Mouse (Mus musculus) C2C12 (cell line): ENCODE measurements at regions not wholly inside any gene's neighbourhood (a gene's known extent, or its start where the extent isn't known, plus 50 kb on each side); places are given as distances from the start of the nearest gene placed in this dataset.

Experiments used
- H3K27me3 ChIP-seq: one replicate; pipeline ENCODE4 v1.6.1; 2011; ENCODE audit not compliant: control insufficient read depth, insufficient read depth, insufficient read length
- H3K36me3 ChIP-seq: one replicate; pipeline ENCODE4 v1.6.1; 2011; ENCODE audit not compliant: control insufficient read depth, insufficient read depth
- H3K4me3 ChIP-seq: one replicate; pipeline ENCODE4 v1.5.1; 2011; ENCODE audit warnings: mild to moderate bottlenecking, control low read depth; ENCODE audit not compliant: poor library complexity, insufficient read depth, severe bottlenecking
- H3K79me2 ChIP-seq: one replicate; pipeline ENCODE4 v1.6.1; 2011; ENCODE audit not compliant: control insufficient read depth, insufficient read depth
- H3K79me3 ChIP-seq: one replicate; pipeline ENCODE4 v1.6.1; 2011; ENCODE audit warnings: low read depth, control low read depth
- H3ac ChIP-seq: one replicate; pipeline ENCODE3; 2011; ENCODE audit warnings: low read depth; ENCODE audit not compliant: control insufficient read depth, insufficient read length
- CEBPB ChIP-seq: IDR thresholded peaks from one replicate; pipeline ENCODE4 v1.6.1; 2011; ENCODE audit warnings: low read depth, mild to moderate bottlenecking, control low read depth, moderate library complexity
- CTCF ChIP-seq: IDR thresholded peaks from one replicate; pipeline ENCODE4 v1.5.1; 2011; ENCODE audit not compliant: control insufficient read depth, insufficient read depth, insufficient read length
- FOSL1 ChIP-seq: IDR thresholded peaks from one replicate; pipeline ENCODE4 v1.8.0; 2011; ENCODE audit warnings: mild to moderate bottlenecking, low read length; ENCODE audit not compliant: poor library complexity, insufficient read depth, severe bottlenecking
- MAX ChIP-seq: IDR thresholded peaks from one replicate; pipeline ENCODE4 v1.6.1; 2011; ENCODE audit warnings: mild to moderate bottlenecking, control low read depth
- MYOD1 ChIP-seq: IDR thresholded peaks from one replicate; pipeline ENCODE4 v1.6.1; 2011; ENCODE audit warnings: low read depth; ENCODE audit not compliant: control insufficient read depth, insufficient read length
- MYOG ChIP-seq: IDR thresholded peaks from one replicate; pipeline ENCODE4 v1.6.1; 2011; ENCODE audit not compliant: control insufficient read depth, insufficient read length; ENCODE audit errors: extremely low read depth
- USF1 ChIP-seq: IDR thresholded peaks from one replicate; pipeline ENCODE4 v1.6.1; 2011; ENCODE audit warnings: low read depth, mild to moderate bottlenecking, control low read depth, moderate library complexity

DNA sequence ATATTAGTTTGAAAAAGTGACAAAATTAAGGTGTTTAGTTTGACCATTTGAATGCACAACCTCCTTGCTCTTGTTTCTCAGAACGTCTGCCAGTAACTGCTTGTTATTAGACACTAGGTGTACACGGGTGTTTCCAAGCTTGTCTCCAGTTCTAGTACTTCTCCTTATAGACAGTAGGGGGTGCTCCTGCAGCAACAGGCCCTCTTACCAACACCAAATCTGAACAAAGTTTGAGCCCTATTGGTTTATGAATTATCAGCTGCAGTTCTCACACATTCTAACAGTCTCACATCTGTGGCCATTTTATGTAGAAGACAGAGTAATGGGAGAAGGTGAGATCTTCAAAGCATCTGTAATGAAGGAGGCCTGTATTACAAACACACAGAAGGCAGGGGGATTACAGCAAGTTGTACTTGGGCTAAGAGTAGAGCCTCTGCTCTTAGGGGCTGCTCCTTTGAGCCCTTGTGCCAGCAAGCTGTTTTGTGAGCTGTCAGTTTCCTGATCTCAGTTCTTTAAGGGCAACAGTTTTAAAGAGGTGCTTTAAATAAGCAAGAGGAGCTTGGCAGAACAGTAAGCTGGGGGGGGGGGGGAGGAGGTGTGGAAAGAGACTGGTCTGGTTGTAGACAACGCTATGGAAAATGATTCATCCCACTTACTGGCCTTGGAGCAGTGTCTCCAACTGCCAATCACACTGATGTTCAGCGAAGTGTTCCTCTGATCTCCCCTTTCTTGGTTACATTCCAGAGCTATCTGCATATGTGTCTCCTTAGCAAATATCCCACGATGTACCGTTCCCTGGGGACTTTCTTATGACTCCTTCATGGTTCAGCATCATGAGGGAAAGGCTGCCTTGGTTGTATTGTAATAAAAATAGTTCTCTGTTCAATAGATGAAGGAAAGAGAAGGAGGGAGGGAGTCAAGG is 71.3 kb upstream of the Cep162 start:
- no peak overlapping the region for H3K4me3 ChIP-seq
- no peaks in the 10 kb centered on the region for H3K27me3 ChIP-seq
- H3K79me3 ChIP-seq: no peaks in the 10 kb centered on the region
- no peaks in the 10 kb centered on the region for H3K36me3 ChIP-seq
- H3ac ChIP-seq: no peak overlapping the region
- no peaks in the 10 kb centered on the region for H3K79me2 ChIP-seq
- TF ChIP-seq CEBPB (no peak), CTCF (no peak), MYOG (no peak), FOSL1 (no peak), MAX (no peak), MYOD1 (no peak), USF1 (no peak)

DNA sequence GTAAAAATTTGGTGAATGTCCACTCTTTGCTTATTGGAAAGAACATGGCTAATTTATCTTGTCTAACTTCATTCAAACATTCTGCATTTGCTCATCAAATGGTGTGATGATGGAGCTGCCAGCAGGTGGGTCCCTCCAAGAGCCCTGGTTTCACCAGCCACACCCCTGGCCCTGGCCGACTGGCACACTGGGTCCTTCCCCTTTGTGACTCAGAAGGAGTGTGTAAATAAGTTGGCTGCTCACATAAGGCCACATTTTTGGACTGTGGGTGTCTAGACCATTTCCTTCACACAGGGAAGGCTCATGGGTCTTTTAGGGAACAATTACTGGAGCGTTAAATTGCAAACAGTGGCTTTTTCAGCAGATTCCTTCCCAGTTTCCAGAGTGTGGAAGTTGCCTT is 68.4 kb upstream of the Cep162 start:
- Histone ChIP-seq H3K79me2 (no peaks in the 10 kb centered on the region), H3K27me3 (no peaks in the 10 kb centered on the region), H3K4me3 (no peak overlapping the region), H3K79me3 (no peaks in the 10 kb centered on the region), H3K36me3 (no peaks in the 10 kb centered on the region), H3ac (no peak overlapping the region)
- TF ChIP-seq MYOD1 (no peak), FOSL1 (no peak), MYOG (no peak), USF1 (no peak), CEBPB (no peak), CTCF (no peak)

DNA sequence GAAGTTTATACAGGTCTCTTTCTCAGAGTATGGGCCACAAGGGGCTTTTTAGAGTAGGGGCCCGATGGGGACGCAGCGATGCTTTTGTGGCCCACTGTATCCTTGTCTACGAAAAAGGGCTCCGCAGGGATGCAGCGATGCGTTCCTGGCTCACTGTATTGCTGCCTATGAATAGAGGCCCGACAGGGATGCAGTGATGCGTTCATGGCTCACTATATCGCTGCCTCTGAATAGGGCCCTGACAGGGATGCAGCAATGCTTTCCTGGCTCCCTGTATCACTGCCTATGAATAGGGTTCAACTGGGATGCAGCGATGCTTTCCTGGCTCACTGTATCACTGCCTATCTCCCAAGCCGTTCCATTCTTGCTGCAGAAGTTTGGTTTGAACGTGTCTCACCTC is 65.4 kb upstream of the Cep162 start:
- H3K36me3 ChIP-seq: no peaks in the 10 kb centered on the region
- H3K4me3 ChIP-seq: no peak overlapping the region
- H3ac ChIP-seq: no peak overlapping the region
- no peaks in the 10 kb centered on the region for H3K79me2 ChIP-seq
- H3K27me3 ChIP-seq: no peaks in the 10 kb centered on the region
- H3K79me3 ChIP-seq: no peaks in the 10 kb centered on the region
- no peak for TF ChIP-seq MAX
- no peak for TF ChIP-seq CTCF
- TF ChIP-seq MYOG: no peak

DNA sequence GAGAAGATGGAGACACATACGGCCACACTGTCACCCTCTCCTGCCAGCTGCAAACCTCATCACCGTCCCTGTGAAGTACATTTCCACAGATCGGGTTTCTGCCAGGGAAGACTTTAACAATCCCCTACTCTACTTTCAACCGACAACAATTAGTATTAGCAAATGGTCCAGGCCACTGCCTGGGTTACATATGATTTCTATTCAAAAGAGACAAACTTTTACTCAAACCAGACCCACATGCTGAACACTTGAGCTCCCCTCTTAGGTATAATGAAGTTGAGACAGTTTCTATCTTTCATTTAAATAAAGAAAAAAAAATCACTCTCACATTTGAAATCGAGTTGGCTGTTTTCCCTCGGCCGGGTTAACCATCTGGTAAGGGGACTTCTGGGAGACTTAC is 63.4 kb upstream of the Cep162 start:
- TF ChIP-seq CEBPB (no peak), USF1 (no peak), FOSL1 (no peak), MAX (no peak), MYOG (no peak), MYOD1 (no peak), CTCF (no peak)
- Histone ChIP-seq H3K79me2 (no peaks in the 10 kb centered on the region), H3K27me3 (no peaks in the 10 kb centered on the region), H3K79me3 (no peaks in the 10 kb centered on the region), H3ac (no peak overlapping the region), H3K4me3 (no peak overlapping the region), H3K36me3 (no peaks in the 10 kb centered on the region)

DNA sequence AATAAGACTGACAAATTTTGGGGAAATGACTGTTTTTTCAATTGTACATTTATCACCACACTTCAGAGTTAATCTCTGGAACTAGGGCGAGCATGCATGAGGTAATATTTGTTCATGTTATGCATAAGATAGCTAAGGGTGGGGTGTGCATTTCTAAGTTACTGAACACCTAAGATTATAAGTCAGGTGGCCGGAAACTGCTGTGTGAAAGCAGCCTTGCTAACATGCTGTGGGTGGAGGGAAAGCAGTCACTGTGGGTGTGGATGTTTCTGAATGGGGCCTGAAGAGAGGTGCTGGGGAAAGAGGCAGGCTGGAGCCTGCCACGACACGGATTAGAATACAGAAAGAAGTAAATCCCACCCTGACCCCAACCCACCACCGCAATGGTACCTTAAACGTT is 54.8 kb upstream of the Cep162 start:
- H3K36me3 ChIP-seq: no peaks in the 10 kb centered on the region
- H3K79me3 ChIP-seq: no peaks in the 10 kb centered on the region
- no peaks in the 10 kb centered on the region for H3K79me2 ChIP-seq
- no peak for TF ChIP-seq USF1
- no peak for TF ChIP-seq MYOD1
- TF ChIP-seq MAX: no peak
- TF ChIP-seq MYOG: no peak
- no peak for TF ChIP-seq CEBPB
- TF ChIP-seq CTCF: no peak
- no peak for TF ChIP-seq FOSL1
- H3K4me3 ChIP-seq: no peak overlapping the region
- no peaks in the 10 kb centered on the region for H3K27me3 ChIP-seq
- no peak overlapping the region for H3ac ChIP-seq
